Mouse (Mus musculus): ENCODE measurements around the gene Gtf2a2.

DNA sequence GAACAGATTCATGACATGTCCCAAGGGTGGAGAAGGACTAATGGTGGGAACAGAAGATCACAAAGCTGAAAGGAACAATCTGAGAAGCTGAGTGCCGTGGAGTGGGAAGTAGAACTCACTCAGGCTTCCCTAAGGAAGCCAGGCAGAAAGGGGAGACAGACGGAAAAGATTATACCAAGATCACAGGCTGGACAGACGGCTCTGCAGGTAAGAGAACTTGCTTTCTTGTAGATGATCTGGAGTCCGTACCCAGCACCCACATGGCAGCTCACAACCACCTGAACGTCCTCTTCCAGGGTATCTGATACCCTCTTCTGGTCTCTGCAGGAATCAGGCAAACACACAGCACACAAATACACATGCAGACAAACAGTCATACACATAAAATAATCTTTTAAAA, 25.8 kb upstream of the Gtf2a2 start:
- no peak for TF ChIP-seq POLR2A (IDR thresholded peaks at IDR 0.05; ENCODE audit: control insufficient read depth in 1 of 2, insufficient read depth in 1 of 2, low read depth in 1 of 2, low read length in 2 of 2, poor library complexity in 1 of 2)
- no peak for TF ChIP-seq ZKSCAN1 (IDR thresholded peaks at IDR 0.05; ENCODE audit: low read depth, low read length)
- no peak for TF ChIP-seq MYC (IDR thresholded peaks at IDR 0.05; ENCODE audit: low read depth, low read length)
- no peak for TF ChIP-seq EP300 (IDR thresholded peaks at IDR 0.05; ENCODE audit: low read depth in 1 of 2, low read length in 2 of 2)
- TF ChIP-seq TAL1 (IDR thresholded peaks at IDR 0.05; ENCODE audit: low read length): no peak
- no peak for TF ChIP-seq USF1 (IDR thresholded peaks at IDR 0.05; ENCODE audit: low read depth, low read length)
- no peak for TF ChIP-seq TCF12 (IDR thresholded peaks at IDR 0.05; ENCODE audit: low read depth, low read length)
- no peak for TF ChIP-seq CTCF (IDR thresholded peaks at IDR 0.05 in 2 of 3, conservative IDR thresholded peaks at IDR 0.05 in 1 of 3; ENCODE audit: control insufficient read depth in 1 of 3, insufficient read depth in 1 of 3, low read depth in 2 of 3, low read length in 3 of 3, poor library complexity in 1 of 3, severe bottlenecking in 1 of 3)
- no peak for TF ChIP-seq MAX (IDR thresholded peaks at IDR 0.05; ENCODE audit: low read length)
- no peak for TF ChIP-seq UBTF (IDR thresholded peaks at IDR 0.05; ENCODE audit: borderline replicate concordance, insufficient read depth, low read depth, low read length)
- no peak for TF ChIP-seq GABPA (IDR thresholded peaks at IDR 0.05; ENCODE audit: low read depth, low read length)
- no peak for TF ChIP-seq MAFK (IDR thresholded peaks at IDR 0.05; ENCODE audit: borderline replicate concordance, low read depth, low read length)
- no peak for TF ChIP-seq MYB (IDR thresholded peaks at IDR 0.05; ENCODE audit: low read depth, low read length)
